Mouse (Mus musculus) bone marrow macrophage, adult 2 months (primary cell): ENCODE results near the gene Prkce.

Experiments
- CTCF ChIP-seq: IDR thresholded peaks from 2 replicates; pipeline ENCODE4 v1.5.1; 2012; ENCODE audit warnings: low read depth, mild to moderate bottlenecking, low read length, moderate library complexity
- POLR2A ChIP-seq: IDR thresholded peaks from 2 replicates; pipeline ENCODE4 v1.6.1; 2012; ENCODE audit warnings: mild to moderate bottlenecking, low read depth, low read length, borderline replicate concordance

- no peak for TF ChIP-seq CTCF
- no peak for TF ChIP-seq POLR2A
These were observed 117.5 kb downstream of the Prkce start for GRCm38 (mm10) chr17:86285058-86285457.
